Mouse (Mus musculus): ENCODE measurements around the gene Naif1. TPM values are rescaled to one million over a fixed set of nuclear protein-coding genes. Genes with fewer than 3 reads are reported as not detected.
A peak's percentile ranks its signal among the peaks of the same experiment; 100 is the strongest.

Gene Naif1
- polyA plus RNA-seq, 1 experiment: 3.0 TPM

- TF ChIP-seq TCF3 (IDR thresholded peaks at IDR 0.05; ENCODE audit: insufficient read length, low read depth) (no peak), USF1 (IDR thresholded peaks at IDR 0.05; ENCODE audit: low read depth) (no peak), MAX (IDR thresholded peaks at IDR 0.05; ENCODE audit: low read depth) (no peak)
- no peak overlapping the region for H3K4me3 ChIP-seq
- H3K79me2 ChIP-seq (ENCODE audit: control insufficient read depth, insufficient read depth): peaks cover 32% of the 10 kb centered on the region
Observed at GRCm38 (mm10) chr2:32421851-32422251, 28.4 kb upstream of the Naif1 start.

GRCm38 (mm10) chr2:32423481-32424331, 26.6 kb upstream of the Naif1 start:
- Histone ChIP-seq H3K27me3 (ENCODE audit: control insufficient read depth, insufficient read depth, insufficient read length) (no peaks in the 10 kb centered on the region), H3ac (ENCODE audit: control insufficient read depth, insufficient read length) (no peak overlapping the region), H3K4me2 (ENCODE audit: low read depth) (peak overlapping the region; percentile 98), H3K4me3 (peak overlapping the region; percentile 23), H3K79me2 (ENCODE audit: control insufficient read depth, insufficient read depth) (peaks cover 50% of the 10 kb centered on the region), H3K36me3 (ENCODE audit: control insufficient read depth, insufficient read depth) (peaks cover 6% of the 10 kb centered on the region)
- no peak for TF ChIP-seq USF1 (IDR thresholded peaks at IDR 0.05; ENCODE audit: low read depth)
- peak; percentile 70 for TF ChIP-seq CEBPB (IDR thresholded peaks at IDR 0.05; ENCODE audit: insufficient read depth, poor library complexity, severe bottlenecking)
- no peak for TF ChIP-seq MYOG (IDR thresholded peaks at IDR 0.05; ENCODE audit: control insufficient read depth in 1 of 3, insufficient read depth in 1 of 3, insufficient read length in 2 of 3, low read depth in 2 of 3)
- TF ChIP-seq POLR2A (IDR thresholded peaks at IDR 0.05; ENCODE audit: insufficient read length, low read depth): peak; percentile 38

More at GRCm38 (mm10) chr2:32421851-32422251, 28.4 kb upstream of the Naif1 start:
- Histone ChIP-seq H3ac (ENCODE audit: control insufficient read depth, insufficient read length) (no peak overlapping the region), H3K27me3 (ENCODE audit: control insufficient read depth, insufficient read depth, insufficient read length) (no peaks in the 10 kb centered on the region), H3K36me3 (ENCODE audit: control insufficient read depth, insufficient read depth) (peaks cover 23% of the 10 kb centered on the region), H3K4me2 (ENCODE audit: low read depth) (no peak overlapping the region)

- Histone ChIP-seq H3K27me3 (ENCODE audit: control insufficient read depth, insufficient read depth, insufficient read length) (no peaks in the 10 kb centered on the region), H3ac (ENCODE audit: control insufficient read depth, insufficient read length) (no peak overlapping the region), H3K36me3 (ENCODE audit: control insufficient read depth, insufficient read depth) (peaks cover under 1% of the 10 kb centered on the region), H3K4me3 (no peak overlapping the region), H3K79me2 (ENCODE audit: control insufficient read depth, insufficient read depth) (peaks cover 56% of the 10 kb centered on the region), H3K4me2 (ENCODE audit: low read depth) (peak overlapping the region; percentile 98)
- TF ChIP-seq MYOD1 (IDR thresholded peaks at IDR 0.05; ENCODE audit: control insufficient read depth in 1 of 3, insufficient read length in 2 of 3, low read depth in 2 of 3): no peak
- TF ChIP-seq TCF3 (IDR thresholded peaks at IDR 0.05; ENCODE audit: insufficient read length, low read depth): no peak
- no peak for TF ChIP-seq CEBPB (IDR thresholded peaks at IDR 0.05; ENCODE audit: insufficient read depth, poor library complexity, severe bottlenecking)
- no peak for TF ChIP-seq MYOG (IDR thresholded peaks at IDR 0.05; ENCODE audit: control insufficient read depth in 1 of 3, insufficient read depth in 1 of 3, insufficient read length in 2 of 3, low read depth in 2 of 3)
- no peak for TF ChIP-seq SRF (IDR thresholded peaks at IDR 0.05; ENCODE audit: control insufficient read depth, insufficient read length, low read depth)
- no peak for TF ChIP-seq POLR2A (IDR thresholded peaks at IDR 0.05; ENCODE audit: insufficient read length, low read depth)
Observed at GRCm38 (mm10) chr2:32424796-32425195, 25.5 kb upstream of the Naif1 start.

GRCm38 (mm10) chr2:32425568-32425967, 24.7 kb upstream of the Naif1 start:
- H3K4me3 ChIP-seq: no peak overlapping the region
- no peaks in the 10 kb centered on the region for H3K36me3 ChIP-seq (ENCODE audit: control insufficient read depth, insufficient read depth)
- peaks cover 63% of the 10 kb centered on the region for H3K79me2 ChIP-seq (ENCODE audit: control insufficient read depth, insufficient read depth)
- H3K27me3 ChIP-seq (ENCODE audit: control insufficient read depth, insufficient read depth, insufficient read length): no peaks in the 10 kb centered on the region
- TF ChIP-seq POLR2A (IDR thresholded peaks at IDR 0.05; ENCODE audit: insufficient read length, low read depth) (no peak), MYOD1 (IDR thresholded peaks at IDR 0.05; ENCODE audit: control insufficient read depth in 1 of 3, insufficient read length in 2 of 3, low read depth in 2 of 3) (no peak), SRF (IDR thresholded peaks at IDR 0.05; ENCODE audit: control insufficient read depth, insufficient read length, low read depth) (no peak), POLR2AphosphoS2 (IDR thresholded peaks at IDR 0.05; ENCODE audit: insufficient read length, low read depth) (no peak), REST (IDR thresholded peaks at IDR 0.05; ENCODE audit: insufficient read depth, insufficient read length) (no peak), TCF3 (IDR thresholded peaks at IDR 0.05; ENCODE audit: insufficient read length, low read depth) (no peak), TCF12 (IDR thresholded peaks at IDR 0.05; ENCODE audit: insufficient read depth, poor library complexity, severe bottlenecking) (no peak), CEBPB (IDR thresholded peaks at IDR 0.05; ENCODE audit: insufficient read depth, poor library complexity, severe bottlenecking) (no peak), MYOG (IDR thresholded peaks at IDR 0.05; ENCODE audit: control insufficient read depth in 1 of 3, insufficient read depth in 1 of 3, insufficient read length in 2 of 3, low read depth in 2 of 3) (no peak), E2F4 (IDR thresholded peaks at IDR 0.05; ENCODE audit: insufficient read depth) (no peak), MAX (IDR thresholded peaks at IDR 0.05; ENCODE audit: low read depth) (no peak), USF1 (IDR thresholded peaks at IDR 0.05; ENCODE audit: low read depth) (no peak)
- no peak overlapping the region for H3ac ChIP-seq (ENCODE audit: control insufficient read depth, insufficient read length)
- no peak overlapping the region for H3K4me2 ChIP-seq (ENCODE audit: low read depth)

GRCm38 (mm10) chr2:32426141-32426540, 24.1 kb upstream of the Naif1 start:
- H3ac ChIP-seq (ENCODE audit: control insufficient read depth, insufficient read length): no peak overlapping the region
- no peaks in the 10 kb centered on the region for H3K36me3 ChIP-seq (ENCODE audit: control insufficient read depth, insufficient read depth)
- peaks cover 65% of the 10 kb centered on the region for H3K79me2 ChIP-seq (ENCODE audit: control insufficient read depth, insufficient read depth)
- H3K4me3 ChIP-seq: no peak overlapping the region
- H3K27me3 ChIP-seq (ENCODE audit: control insufficient read depth, insufficient read depth, insufficient read length): no peaks in the 10 kb centered on the region
- no peak for TF ChIP-seq MYOD1 (IDR thresholded peaks at IDR 0.05; ENCODE audit: control insufficient read depth in 1 of 3, insufficient read length in 2 of 3, low read depth in 2 of 3)
- no peak for TF ChIP-seq POLR2AphosphoS2 (IDR thresholded peaks at IDR 0.05; ENCODE audit: insufficient read length, low read depth)
- TF ChIP-seq E2F4 (IDR thresholded peaks at IDR 0.05; ENCODE audit: insufficient read depth): no peak
- no peak for TF ChIP-seq CEBPB (IDR thresholded peaks at IDR 0.05; ENCODE audit: insufficient read depth, poor library complexity, severe bottlenecking)
- no peak for TF ChIP-seq MYOG (IDR thresholded peaks at IDR 0.05; ENCODE audit: control insufficient read depth in 1 of 3, insufficient read depth in 1 of 3, insufficient read length in 2 of 3, low read depth in 2 of 3)
- no peak for TF ChIP-seq MAX (IDR thresholded peaks at IDR 0.05; ENCODE audit: low read depth)
- H3K4me2 ChIP-seq (ENCODE audit: low read depth): no peak overlapping the region

Data from myocyte (in vitro differentiated cells).